Mouse (Mus musculus) gonadal fat pad, adult 2 months (tissue): Measurements from ENCODE around the gene Runx1. TPM values are rescaled to one million over a fixed set of nuclear protein-coding genes. Genes with fewer than 3 reads are reported as not detected.

ENCODE experiments used
- DNase-seq: peaks from one replicate; pipeline ENCODE4 v3.0.0-alpha.2; 2012; ENCODE audit warnings: low read depth
- polyA plus RNA-seq: library from polyadenylated mRNA; depleted of rRNA; stranded (reverse); fragments of >200 nt; gene quantifications from 2 replicates; pipeline ENCODE4 v1.2.3, GENCODE M21; 2012

The Runx1 gene
- polyA plus RNA-seq, 1 experiment: 9.4 TPM

GRCm38 (mm10) chr16:92826683-92827082 is 734 bp upstream of the Runx1 start:
- no peak for DNase-seq

GRCm38 (mm10) chr16:92825204-92825843 is 625 bp downstream of the Runx1 start:
- no peak for DNase-seq

DNA sequence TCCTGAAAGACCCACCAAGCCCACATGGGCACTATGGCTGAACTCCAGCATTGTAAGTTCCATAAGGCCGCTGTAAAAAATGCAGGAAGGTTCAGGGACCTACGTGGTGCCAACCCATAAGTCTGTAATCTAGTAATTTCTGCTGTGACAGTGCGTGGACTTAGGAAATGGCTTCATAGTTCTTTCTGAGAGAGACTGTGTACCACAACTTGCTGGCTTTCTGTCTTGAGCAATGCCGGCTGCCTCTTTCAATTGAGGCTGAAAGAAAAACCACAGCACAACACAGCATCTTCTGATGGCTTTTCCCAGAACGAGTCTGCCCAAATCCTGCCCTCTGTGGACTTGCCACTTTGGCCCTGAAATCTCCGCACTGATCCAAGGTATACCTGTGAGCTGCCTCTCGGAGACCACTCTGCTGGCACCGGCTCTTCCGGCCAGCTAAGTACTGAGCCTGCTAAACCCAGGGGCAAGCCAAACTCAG is 1.2 kb downstream of the Runx1 start:
- DNase-seq: no peak

DNA sequence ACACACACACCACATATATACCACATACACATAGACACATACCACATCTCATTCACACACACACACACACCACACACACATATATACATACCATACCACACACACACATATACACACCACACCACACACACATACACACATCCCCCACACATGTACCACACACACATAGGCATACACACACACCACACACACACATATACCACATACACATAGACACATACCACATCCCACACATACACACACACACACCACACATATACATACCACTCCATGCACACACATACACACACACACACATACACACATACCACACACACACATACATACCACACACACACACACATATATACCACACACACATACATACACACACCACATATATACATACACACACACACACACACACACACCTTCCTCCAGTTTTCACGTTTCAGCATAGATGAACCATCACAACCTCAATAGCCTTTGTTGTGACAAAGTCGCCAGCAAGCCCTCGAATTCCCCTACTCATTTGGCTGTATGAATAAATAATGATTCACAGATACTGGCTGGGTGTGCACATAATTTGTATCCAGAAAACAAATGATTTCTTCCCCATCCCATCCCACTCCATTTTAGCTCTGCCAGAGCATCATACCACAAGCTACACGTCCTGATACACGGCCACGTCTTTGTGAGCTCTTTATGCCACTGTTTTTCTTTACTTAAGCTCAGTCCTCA is 1.8 kb downstream of the Runx1 start:
- no peak for DNase-seq

- DNase-seq: no peak
Measured at GRCm38 (mm10) chr16:92823381-92823862, 2.5 kb downstream of the Runx1 start.

DNA sequence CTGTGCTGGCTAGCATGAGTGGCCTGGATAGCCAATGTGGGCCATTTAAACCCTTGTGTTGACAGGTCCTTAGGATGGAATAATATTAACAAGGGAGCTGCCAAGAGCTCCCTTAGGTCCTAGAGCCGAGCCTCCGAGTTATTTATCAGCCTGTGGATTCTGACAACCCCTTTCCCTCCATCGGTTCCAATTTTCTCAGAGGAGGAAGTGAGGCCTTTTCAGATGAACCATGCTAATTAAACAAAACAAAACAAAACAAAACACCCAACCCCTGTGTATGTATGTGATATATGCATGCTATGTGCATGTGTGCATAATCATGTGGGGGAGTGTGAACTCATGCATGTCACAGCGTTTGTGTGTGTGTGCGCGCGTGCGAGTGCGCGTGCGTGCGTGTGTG is 3.3 kb downstream of the Runx1 start:
- DNase-seq: no peak

DNA sequence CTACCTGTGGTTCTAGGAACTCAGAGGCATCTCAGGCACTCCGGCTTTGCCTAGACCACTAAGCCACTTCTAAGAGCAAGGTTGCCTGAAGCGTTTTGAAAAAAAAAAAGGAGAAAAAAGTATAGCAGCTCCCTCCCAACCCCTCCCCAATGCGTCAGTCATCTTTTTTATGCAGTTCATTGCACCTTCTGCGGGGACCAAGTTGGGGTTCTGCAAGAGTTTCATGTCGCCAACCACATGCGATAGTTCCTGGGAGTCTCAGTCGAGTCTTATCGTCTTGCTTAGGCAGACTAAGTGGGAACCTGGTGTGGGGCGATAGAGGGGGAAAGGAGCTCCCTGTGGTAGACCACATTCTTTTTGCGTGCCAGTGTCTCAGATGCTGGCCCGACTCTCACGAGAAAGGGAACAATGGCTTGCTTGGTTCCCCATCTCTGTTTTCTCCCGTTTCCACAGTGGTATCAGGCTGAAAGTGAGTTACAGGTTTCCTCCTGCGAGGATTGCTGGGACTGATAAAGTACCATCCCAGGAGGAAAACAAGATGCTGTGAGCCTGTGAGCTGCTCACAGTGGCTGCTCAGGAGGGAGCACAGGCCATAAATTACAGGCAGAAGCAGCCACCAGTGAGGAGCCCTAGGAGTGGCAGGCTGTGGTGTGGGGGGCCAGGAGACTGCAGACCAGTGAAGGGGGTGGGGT is 3.9 kb downstream of the Runx1 start:
- no peak for DNase-seq

- no peak for DNase-seq
Measured at GRCm38 (mm10) chr16:92821596-92821937, 4.4 kb downstream of the Runx1 start.

DNA sequence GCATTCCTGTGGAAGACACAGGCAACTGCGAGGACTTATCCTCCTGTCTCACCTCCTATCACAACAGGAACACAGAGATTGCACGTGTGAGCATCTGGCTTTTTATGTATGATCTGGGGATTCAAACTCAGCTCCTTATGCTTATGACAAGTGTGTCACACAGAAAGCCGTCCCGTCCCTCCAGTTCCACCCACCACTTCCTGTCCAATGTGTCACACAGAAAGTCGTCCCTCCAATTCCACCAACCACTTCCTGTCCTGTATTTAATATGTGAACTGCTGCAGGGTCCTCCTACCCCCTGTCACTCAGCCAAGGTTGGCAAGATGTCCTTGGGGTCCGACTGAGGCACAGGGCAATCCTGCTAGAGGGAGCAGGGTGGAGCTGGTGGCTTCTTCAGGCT is 5.5 kb downstream of the Runx1 start:
- DNase-seq: no peak

DNA sequence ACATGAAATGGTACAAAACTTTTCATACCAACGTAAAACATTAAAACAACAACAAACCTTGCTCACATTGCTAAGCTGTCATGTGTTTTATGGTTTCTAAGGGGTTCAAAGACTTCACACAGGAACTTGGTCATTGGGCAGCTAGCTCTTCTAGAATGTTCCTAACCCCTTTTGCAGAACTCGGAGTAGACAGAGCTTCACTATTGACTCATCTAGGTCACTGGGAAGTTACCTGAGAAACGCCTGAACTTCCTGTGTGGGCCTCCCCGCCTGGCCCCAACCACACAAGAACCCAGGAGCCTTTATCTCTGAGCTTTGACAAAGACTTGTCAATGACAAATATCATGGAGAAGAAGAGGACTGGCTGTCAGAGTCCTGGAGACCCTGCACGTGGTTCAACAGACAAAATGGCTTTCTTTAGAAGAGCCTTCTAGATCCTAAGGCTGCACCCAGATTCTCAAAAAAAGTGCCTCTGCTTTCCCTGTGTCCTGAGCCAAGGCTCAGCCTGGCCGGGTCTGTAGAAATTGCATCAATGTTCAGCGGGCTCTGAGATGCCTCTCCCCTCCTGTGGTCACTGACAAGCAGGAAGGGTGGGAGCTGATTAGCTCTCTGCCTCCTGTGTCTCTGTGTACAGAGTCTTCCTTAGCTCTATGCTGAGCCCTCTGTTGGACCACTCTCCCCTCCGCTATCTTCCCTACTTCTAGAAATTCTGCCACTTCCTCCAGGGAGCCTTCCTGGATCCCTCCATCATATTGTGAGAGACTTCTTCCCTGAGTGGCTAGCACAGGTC is 7.3 kb downstream of the Runx1 start:
- DNase-seq: no peak

DNA sequence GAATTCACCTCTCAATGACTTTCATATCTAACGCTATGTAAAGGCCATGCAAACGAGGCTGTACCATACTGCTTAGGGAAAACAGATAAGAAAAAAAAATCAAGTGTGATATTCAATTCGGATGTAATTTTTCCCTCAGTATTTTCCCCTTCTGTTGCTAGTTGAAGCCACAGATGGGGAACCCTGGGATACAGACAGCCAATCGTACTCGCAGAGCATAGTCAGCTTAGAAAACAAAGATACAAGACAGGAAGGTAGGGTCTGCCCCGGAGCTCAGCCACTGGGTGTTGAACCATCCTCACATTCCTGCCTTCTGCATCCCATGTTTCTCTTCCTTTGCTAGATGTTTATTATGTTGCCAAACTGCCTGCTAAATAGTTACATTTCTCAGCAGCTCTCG is 9.9 kb downstream of the Runx1 start:
- no peak for DNase-seq

GRCm38 (mm10) chr16:92815195-92815527 is 10.8 kb downstream of the Runx1 start:
- DNase-seq: no peak

- DNase-seq: no peak
Measured at GRCm38 (mm10) chr16:92814366-92815194, 11.4 kb downstream of the Runx1 start.

DNA sequence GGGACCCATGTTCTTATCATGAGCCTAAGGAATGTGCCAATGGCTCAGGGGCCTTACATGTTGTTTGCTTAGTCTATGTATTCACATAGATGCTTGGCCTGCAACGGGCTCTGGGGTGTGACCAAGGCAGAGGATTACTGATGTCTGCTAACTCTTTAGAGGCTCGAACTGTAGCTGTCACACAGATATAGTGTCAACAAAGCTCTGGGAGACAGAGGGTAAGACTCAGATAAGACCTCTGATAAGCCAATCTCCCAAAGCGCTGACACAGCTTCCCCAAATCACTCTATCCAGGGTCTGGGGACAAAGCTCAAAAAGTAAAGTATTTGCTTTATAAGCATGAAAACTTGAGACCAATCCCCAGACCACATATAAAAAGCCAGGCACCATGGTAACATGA is 13.5 kb downstream of the Runx1 start:
- no peak for DNase-seq

DNA sequence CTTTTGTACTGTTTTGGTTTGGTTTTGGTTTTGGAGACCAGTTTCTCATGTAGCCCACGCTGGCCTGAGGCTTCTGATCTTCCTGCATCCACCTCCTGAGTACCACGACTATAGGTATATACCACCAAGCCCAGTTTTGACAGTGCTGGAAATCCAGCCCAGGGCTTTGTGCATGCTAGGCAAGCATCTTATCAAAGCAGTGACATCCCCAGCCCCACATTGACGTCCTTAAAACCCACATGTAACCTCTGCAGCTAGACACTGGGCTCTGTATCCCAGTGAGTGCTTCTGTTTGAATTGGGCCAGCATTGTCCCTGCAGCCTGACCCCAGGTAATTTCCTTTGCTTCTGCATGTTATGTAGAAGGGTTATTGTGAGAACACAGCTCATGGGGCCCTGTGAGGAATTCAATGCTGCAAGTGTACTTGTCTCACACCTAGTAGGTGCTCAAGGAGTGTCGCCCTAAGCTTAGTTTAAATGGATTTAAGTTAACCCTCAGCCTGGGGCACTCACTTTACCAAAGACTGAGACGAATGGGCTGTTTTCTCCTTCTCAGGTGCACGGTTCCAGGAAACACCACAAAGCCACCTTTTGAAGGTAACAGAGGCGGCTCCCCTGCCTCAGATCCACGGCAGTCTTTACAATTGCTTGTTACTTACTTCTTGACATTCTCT is 15.2 kb downstream of the Runx1 start:
- DNase-seq: no peak

- DNase-seq: no peak
Measured at GRCm38 (mm10) chr16:92807772-92808171, 18.2 kb downstream of the Runx1 start.

- no peak for DNase-seq
Measured at GRCm38 (mm10) chr16:92803076-92803580, 22.8 kb downstream of the Runx1 start.

DNA sequence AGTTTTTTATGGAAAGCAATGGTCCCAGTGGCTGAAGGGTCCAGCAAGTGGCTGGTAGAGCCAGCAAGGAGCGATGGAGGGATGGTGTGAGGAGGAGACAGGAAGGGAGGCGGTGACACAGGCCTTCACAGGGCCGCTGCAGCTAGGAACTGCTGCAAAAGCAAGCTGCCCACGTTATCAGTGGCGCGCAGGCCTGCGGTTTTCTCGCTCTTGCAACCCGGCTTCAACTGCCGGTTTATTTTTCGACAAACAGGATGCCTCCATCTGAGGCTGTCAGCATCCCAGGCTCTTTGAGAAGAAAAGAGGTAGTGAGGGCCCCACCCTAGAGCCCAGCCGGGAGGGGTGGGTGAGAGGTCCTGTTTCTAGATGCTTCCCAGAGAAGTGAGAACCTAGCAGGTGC is 24.4 kb downstream of the Runx1 start:
- DNase-seq: no peak

GRCm38 (mm10) chr16:92800845-92801244 is 25.1 kb downstream of the Runx1 start:
- DNase-seq: no peak

DNA sequence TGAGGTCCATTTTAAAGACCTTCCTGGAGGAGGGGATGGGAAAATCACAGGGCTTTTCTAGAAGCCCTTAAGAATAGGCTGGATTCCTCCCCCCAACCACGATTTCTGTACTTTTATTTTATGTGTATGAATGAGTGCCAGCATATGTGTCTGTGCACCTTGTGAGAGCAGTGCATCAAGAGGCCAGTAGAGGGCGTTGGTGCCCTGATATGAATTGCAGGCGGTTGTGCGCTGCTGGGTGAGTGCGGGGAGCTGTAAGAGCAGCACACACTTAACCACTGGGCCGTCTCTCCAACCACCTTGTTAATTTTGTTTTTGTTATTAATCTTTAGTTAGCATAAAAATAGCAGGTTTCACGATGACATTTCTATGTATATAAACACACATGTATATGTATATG is 26.0 kb downstream of the Runx1 start:
- DNase-seq: no peak

GRCm38 (mm10) chr16:92794197-92794596 is 31.8 kb downstream of the Runx1 start:
- no peak for DNase-seq
